In genomic region chr7:113601803-113602202, GRCm38 (mm10) we compare ENCODE assay signal across 31 mouse cellular contexts.
"Had no signal": no experiment of that assay in that cellular context is flagged by ENCODE, and none has a peak within 500 bp of the region (broad histone marks: within the 10 kb centered on the region; RNA-seq: fewer than 3 reads in every experiment).

No protein-coding gene starts in this region.

- DNase-seq: left cerebral cortex, postnatal 4 days; liver; liver, embryonic 13.5 days; liver, postnatal 0 days; lung, adult 18-20 months; lung, adult 2 months; lung, embryonic 14.5 days; lung, postnatal 10 days; lung, postnatal 14 days; lung, postnatal 36 days; lung, postnatal 4 days; midbrain, embryonic 14.5 days had no signal

- H3K27ac ChIP-seq: limb, embryonic 12.5 days; limb, embryonic 13.5 days; limb, embryonic 15.5 days; liver, embryonic 12.5 days; liver, embryonic 13.5 days; liver, embryonic 14.5 days; liver, embryonic 15.5 days; lung, embryonic 15.5 days; macrophage; midbrain, embryonic 10.5 days; midbrain, embryonic 12.5 days; midbrain, embryonic 13.5 days; midbrain, embryonic 15.5 days; neural tube, embryonic 12.5 days had no signal

- H3K4me2 ChIP-seq: limb, embryonic 12.5 days; limb, embryonic 13.5 days; limb, embryonic 15.5 days; liver, embryonic 11.5 days; liver, embryonic 12.5 days; liver, embryonic 13.5 days; liver, embryonic 15.5 days; lung, embryonic 14.5 days; lung, embryonic 15.5 days; midbrain, embryonic 11.5 days; midbrain, embryonic 12.5 days; midbrain, embryonic 13.5 days; midbrain, embryonic 15.5 days; neural tube, embryonic 12.5 days had no signal

- H3K27me3 ChIP-seq: limb, embryonic 12.5 days; limb, embryonic 13.5 days; limb, embryonic 15.5 days; liver, embryonic 12.5 days; liver, embryonic 13.5 days; lung, embryonic 15.5 days; midbrain, embryonic 12.5 days; midbrain, embryonic 13.5 days; midbrain, embryonic 15.5 days; neural tube, embryonic 12.5 days had no signal

- H3K4me1 ChIP-seq: limb, embryonic 12.5 days; limb, embryonic 15.5 days; liver, embryonic 12.5 days; liver, embryonic 13.5 days; liver, embryonic 15.5 days; lung, embryonic 15.5 days; megakaryocyte, embryonic 14.5 days; midbrain, embryonic 12.5 days; midbrain, embryonic 13.5 days; midbrain, embryonic 15.5 days; neural tube, embryonic 12.5 days had no signal

- H3K9ac ChIP-seq: limb, embryonic 12.5 days; limb, embryonic 13.5 days; limb, embryonic 15.5 days; liver, embryonic 12.5 days; liver, embryonic 13.5 days; liver, embryonic 14.5 days; liver, embryonic 15.5 days; liver, postnatal 0 days; lung, embryonic 14.5 days; lung, embryonic 15.5 days; midbrain, embryonic 12.5 days; midbrain, embryonic 13.5 days; midbrain, embryonic 15.5 days; neural tube, embryonic 12.5 days had no signal

- ATAC-seq: liver, embryonic 12.5 days; liver, postnatal 0 days; lung, postnatal 0 days; midbrain, embryonic 13.5 days; midbrain, embryonic 15.5 days; midbrain, embryonic 16.5 days had no signal

- H3K4me3 ChIP-seq: limb, embryonic 12.5 days; limb, embryonic 13.5 days; limb, embryonic 15.5 days; liver, embryonic 12.5 days; liver, embryonic 13.5 days; liver, embryonic 15.5 days; lung, embryonic 15.5 days; megakaryocyte, embryonic 14.5 days; midbrain, embryonic 10.5 days; midbrain, embryonic 12.5 days; midbrain, embryonic 13.5 days; midbrain, embryonic 15.5 days; myocyte; neural tube, embryonic 12.5 days had no signal

- H3K36me3 ChIP-seq: limb, embryonic 12.5 days; limb, embryonic 13.5 days; limb, embryonic 15.5 days; liver, embryonic 12.5 days; liver, embryonic 13.5 days; liver, embryonic 15.5 days; lung, embryonic 15.5 days; midbrain, embryonic 10.5 days; midbrain, embryonic 12.5 days; midbrain, embryonic 13.5 days; midbrain, embryonic 15.5 days; neural tube, embryonic 12.5 days had no signal

- H3K9me3 ChIP-seq: limb, embryonic 12.5 days; limb, embryonic 15.5 days; liver, embryonic 12.5 days; liver, embryonic 13.5 days; liver, embryonic 15.5 days; lung, embryonic 15.5 days; midbrain, embryonic 10.5 days; midbrain, embryonic 12.5 days; midbrain, embryonic 13.5 days; midbrain, embryonic 15.5 days; neural tube, embryonic 12.5 days had no signal
